Mouse (Mus musculus) CH12F3 (cell line): ENCODE data around the gene Ppp1r14b.

Experiments
- in situ Hi-C: fragments of 300-500 bp; cut with MboI; formaldehyde crosslinking; loops from 2 replicates; pipeline ENCODE4 v1.14.3; 2020; ENCODE audit warnings: low sequenced_read_pairs

Ppp1r14b gene

GRCm38 (mm10) chr19:6974211-6975205 is at the start of gene Ppp1r14b:
Gene Ppp1r14b (plus strand): TSS chr19:6974968.
- in situ Hi-C loops: no loop called here

GRCm38 (mm10) chr19:6925307-6925573 is 49.5 kb upstream of the Ppp1r14b start, which contains the start of gene Catsperz:
Gene Catsperz (minus strand): TSS chr19:6925380.
- in situ Hi-C loops: no loop called here

- in situ Hi-C loops: no loop called here
Observed at GRCm38 (mm10) chr19:6925611-6926329, 49.0 kb upstream of the Ppp1r14b start.

- in situ Hi-C loops: no loop called here
Observed at GRCm38 (mm10) chr19:6926559-6927255, 48.1 kb upstream of the Ppp1r14b start.

- in situ Hi-C loops: no loop called here
Observed at GRCm38 (mm10) chr19:6928080-6928479, 46.7 kb upstream of the Ppp1r14b start.

GRCm38 (mm10) chr19:6931002-6931401 is 43.8 kb upstream of the Ppp1r14b start:
- in situ Hi-C loops: no loop called here

- in situ Hi-C loops: no loop called here
Observed at GRCm38 (mm10) chr19:6932018-6932417, 42.8 kb upstream of the Ppp1r14b start.

- in situ Hi-C loops: no loop called here
Observed at GRCm38 (mm10) chr19:6933102-6933435, 41.7 kb upstream of the Ppp1r14b start.

- in situ Hi-C loops: no loop called here
Observed at GRCm38 (mm10) chr19:6933436-6934194, 41.2 kb upstream of the Ppp1r14b start.

GRCm38 (mm10) chr19:6934195-6934977 is 40.4 kb upstream of the Ppp1r14b start, which contains the start of gene Kcnk4:
Gene Kcnk4 (minus strand): TSS chr19:6934515.
- in situ Hi-C loops: no loop called here

- in situ Hi-C loops: no loop called here
Observed at GRCm38 (mm10) chr19:6936299-6936698, 38.5 kb upstream of the Ppp1r14b start.

- in situ Hi-C loops: no loop called here
Observed at GRCm38 (mm10) chr19:6937541-6938465, 37.0 kb upstream of the Ppp1r14b start.

- in situ Hi-C loops: no loop called here
Observed at GRCm38 (mm10) chr19:6939106-6940002, 35.4 kb upstream of the Ppp1r14b start.

- in situ Hi-C loops: no loop called here
Observed at GRCm38 (mm10) chr19:6940396-6941351, 34.1 kb upstream of the Ppp1r14b start.

GRCm38 (mm10) chr19:6941372-6942248 is 33.2 kb upstream of the Ppp1r14b start, which contains the start of gene Bad:
Gene Bad (plus strand): TSS chr19:6941861.
- in situ Hi-C loops: no loop called here

GRCm38 (mm10) chr19:6942249-6942691 is 32.5 kb upstream of the Ppp1r14b start, which contains the start of gene Gpr137:
Gene Gpr137 (minus strand): TSS chr19:6942480.
- in situ Hi-C loops: no loop called here
